Mouse (Mus musculus) T-cell, adult 2 months (primary cell): ENCODE measurements around the gene Srsf9.
"Not testable (repeated sequence)": the region's sequence is repeated elsewhere in the genome, so short reads cannot be mapped to it uniquely, and the experiment has no call there.

Experiments used
- DNase-seq: peaks from one replicate; pipeline ENCODE4 v3.0.0; 2022; ENCODE audit warnings: low spot score

The Srsf9 gene

GRCm38 (mm10) chr5:115373441-115374203 lies 46.6 kb downstream of the Srsf9 start:
- DNase-seq: no peak

GRCm38 (mm10) chr5:115374204-115374820 lies 47.3 kb downstream of the Srsf9 start:
- no peak for DNase-seq

DNA sequence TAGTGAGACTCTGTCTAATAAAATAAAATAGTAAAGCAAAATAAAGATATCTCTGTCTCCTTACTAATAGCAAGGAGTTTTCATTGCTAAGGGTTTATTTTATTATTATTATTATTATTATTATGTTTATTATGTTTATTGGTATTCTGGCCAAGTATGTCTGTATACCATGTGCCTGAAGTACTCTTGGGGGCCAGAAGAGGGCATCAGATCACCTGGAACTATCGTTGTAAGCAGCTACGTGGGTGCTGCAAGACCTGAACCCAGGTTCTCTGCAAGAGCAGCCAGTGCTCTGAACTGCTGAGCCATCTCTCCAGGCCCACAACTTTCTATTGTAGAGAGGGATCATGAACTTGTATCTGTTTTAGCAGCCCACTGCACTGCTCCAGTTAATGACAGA lies 48.5 kb downstream of the Srsf9 start:
- no peak for DNase-seq

DNA sequence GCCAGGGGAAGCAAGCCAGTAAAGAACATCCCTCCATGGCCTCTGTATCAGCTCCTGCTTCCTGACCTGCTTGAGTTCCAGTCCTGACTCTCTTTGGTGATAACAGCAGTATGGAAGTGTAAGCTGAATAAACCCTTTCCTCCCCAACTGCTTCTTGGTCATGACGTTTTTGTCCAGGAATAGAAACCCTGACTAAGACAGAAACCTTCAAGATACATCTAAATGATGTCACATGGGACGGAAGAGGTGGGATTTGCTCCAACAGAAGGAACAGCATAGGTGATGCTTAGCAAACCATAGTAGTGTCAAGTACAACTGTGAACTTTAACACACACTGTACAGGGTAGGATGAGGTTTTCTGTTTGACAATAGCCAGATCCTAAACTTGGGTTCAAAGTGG lies 51.9 kb downstream of the Srsf9 start:
- not testable (repeated sequence) for DNase-seq
